In genomic region chr3:66546576-66546975, GRCm38 (mm10) we compare ENCODE assay signal across 31 mouse cellular contexts.
DNase-seq lines count a peak whose midpoint lies in the region; ATAC-seq and TF ChIP-seq lines count a peak whose summit lies in the region.
"Had no signal": no experiment of that assay in that cellular context is flagged by ENCODE, and none has a peak within 500 bp of the region (broad histone marks: within the 10 kb centered on the region; RNA-seq: fewer than 3 reads in every experiment).

No protein-coding gene starts in this region.

- no peak overlapping the region for H3K4me3 ChIP-seq in liver, embryonic 12.5 days
- H3K4me3 ChIP-seq in liver, postnatal 0 days (ENCODE audit: low read depth, low read length): no peak overlapping the region
- no peak overlapping the region for H3K4me3 ChIP-seq in forebrain, embryonic 13.5 days
- H3K4me3 ChIP-seq: hindbrain, embryonic 15.5 days; kidney, embryonic 15.5 days; layer of hippocampus, adult 2 months; lung, embryonic 15.5 days; megakaryocyte, embryonic 14.5 days; midbrain, embryonic 15.5 days; neural tube, embryonic 15.5 days had no signal

- TF ChIP-seq EP300 in liver, postnatal 0 days (IDR thresholded peaks at IDR 0.05; ENCODE audit: low read depth): peak; percentile 82

- ATAC-seq in liver, embryonic 12.5 days: peak; percentile 78
- ATAC-seq in liver, postnatal 0 days: peak; percentile 33
- no peak for ATAC-seq in forebrain, embryonic 13.5 days
- ATAC-seq: CD4-positive, CD25-positive, alpha-beta regulatory T cell, adult 4 months; forebrain, embryonic 14.5 days; inflammation-experienced regulatory T-cells, adult 6 months; midbrain, embryonic 15.5 days had no signal

- 0 out of 2 replicates have a peak, but pooled peaks cover 3% of the 10 kb centered on the region for H3K27me3 ChIP-seq in liver, embryonic 12.5 days (replicated peaks)
- no peaks in the 10 kb centered on the region for H3K27me3 ChIP-seq in liver, postnatal 0 days (ENCODE audit: insufficient read depth, low read length)
- no peaks in the 10 kb centered on the region for H3K27me3 ChIP-seq in forebrain, embryonic 13.5 days
- H3K27me3 ChIP-seq: hindbrain, embryonic 15.5 days; kidney, embryonic 15.5 days; lung, embryonic 15.5 days; megakaryocyte, embryonic 14.5 days; midbrain, embryonic 15.5 days; neural tube, embryonic 15.5 days had no signal

- H3K9me3 ChIP-seq in liver, embryonic 12.5 days (replicated peaks): no peaks in the 10 kb centered on the region
- no peaks in the 10 kb centered on the region for H3K9me3 ChIP-seq in liver, postnatal 0 days (ENCODE audit: low read length)
- H3K9me3 ChIP-seq in forebrain, embryonic 13.5 days (replicated peaks): no peaks in the 10 kb centered on the region; the same call in 1 of the 2 replicates
- H3K9me3 ChIP-seq: hindbrain, embryonic 15.5 days; kidney, embryonic 15.5 days; lung, embryonic 15.5 days; midbrain, embryonic 15.5 days; neural tube, embryonic 15.5 days had no signal

- WGBS in liver, embryonic 12.5 days (ENCODE audit: insufficient replicate concordance): 8% methylated on average over 4 of the region's 4 CpGs
- 27% methylated on average over 4 of the region's 4 CpGs for WGBS in liver, postnatal 0 days (ENCODE audit: insufficient replicate concordance)
- WGBS in forebrain, embryonic 13.5 days: 91% methylated on average over 4 of the region's 4 CpGs

- TF ChIP-seq CTCF in liver, postnatal 0 days (IDR thresholded peaks at IDR 0.05; ENCODE audit: low read depth): no peak

- H3K36me3 ChIP-seq in liver, embryonic 12.5 days: no peaks in the 10 kb centered on the region
- no peaks in the 10 kb centered on the region for H3K36me3 ChIP-seq in liver, postnatal 0 days (replicated peaks; ENCODE audit: insufficient read depth, low read length)
- H3K36me3 ChIP-seq in forebrain, embryonic 13.5 days (ENCODE audit: poor library complexity, severe bottlenecking): no peaks in the 10 kb centered on the region
- H3K36me3 ChIP-seq: hindbrain, embryonic 15.5 days; kidney, embryonic 15.5 days; lung, embryonic 15.5 days; midbrain, embryonic 15.5 days; neural tube, embryonic 15.5 days had no signal

- no peak overlapping the region for H3K4me2 ChIP-seq in liver, embryonic 12.5 days
- no peak overlapping the region for H3K4me2 ChIP-seq in liver, postnatal 0 days (ENCODE audit: low read depth, low read length)
- no peak overlapping the region for H3K4me2 ChIP-seq in forebrain, embryonic 13.5 days
- H3K4me2 ChIP-seq: heart, embryonic 11.5 days; hindbrain, embryonic 15.5 days; kidney, embryonic 15.5 days; lung, embryonic 15.5 days; midbrain, embryonic 15.5 days; neural tube, embryonic 15.5 days had no signal

- no peak overlapping the region for H3K27ac ChIP-seq in liver, embryonic 12.5 days
- no peak overlapping the region for H3K27ac ChIP-seq in liver, postnatal 0 days (ENCODE audit: low read depth)
- H3K27ac ChIP-seq in forebrain, embryonic 13.5 days: no peak overlapping the region
- H3K27ac ChIP-seq: hindbrain, embryonic 15.5 days; kidney, embryonic 15.5 days; layer of hippocampus, adult 2 months; lung, embryonic 15.5 days; midbrain, embryonic 15.5 days; neural tube, embryonic 15.5 days had no signal

- peaks cover 13% of the 10 kb centered on the region for H3K4me1 ChIP-seq in liver, embryonic 12.5 days
- H3K4me1 ChIP-seq in liver, postnatal 0 days (ENCODE audit: insufficient read depth): no peaks in the 10 kb centered on the region
- H3K4me1 ChIP-seq in forebrain, embryonic 13.5 days: no peaks in the 10 kb centered on the region
- H3K4me1 ChIP-seq: hindbrain, embryonic 15.5 days; kidney, embryonic 15.5 days; lung, embryonic 15.5 days; midbrain, embryonic 15.5 days; neural tube, embryonic 15.5 days had no signal

- H3K9ac ChIP-seq in liver, embryonic 12.5 days: no peak overlapping the region
- no peak overlapping the region for H3K9ac ChIP-seq in liver, postnatal 0 days (replicated peaks)
- no peak overlapping the region for H3K9ac ChIP-seq in forebrain, embryonic 13.5 days
- H3K9ac ChIP-seq: hindbrain, embryonic 15.5 days; kidney, embryonic 15.5 days; lung, embryonic 15.5 days; midbrain, embryonic 15.5 days; neural tube, embryonic 15.5 days had no signal

- DNase-seq in 416B (ENCODE audit: low read depth) (peak; percentile 10), MEL-GATA-1-ER (ENCODE audit: extremely low read depth, low read depth) (peak; percentile 81)
- DNase-seq in liver, postnatal 0 days: no peak
- DNase-seq in adrenal gland, adult 2 months: no peak
- DNase-seq in kidney, adult 9 months: no peak
- DNase-seq in layer of hippocampus, postnatal 36 days: no peak
- DNase-seq: adrenal gland, postnatal 14 days; cerebellum, adult 18-20 months; cerebellum, postnatal 25 days; gastrocnemius, postnatal 25 days; heart, adult 18-20 months; heart, postnatal 4 days; kidney, adult 11 months; kidney, postnatal 36 days; left cerebral cortex, postnatal 4 days; retina, postnatal 1 day; right cerebral cortex, postnatal 25 days; thymus, postnatal 14 days had no signal

Comparison
In these comparisons a context has a peak if more than half of its experiments do, and no peak if none do; other contexts are left out.
1. DNase-seq: peak in 416B (single experiment) and MEL-GATA-1-ER (single experiment); none in liver, postnatal 0 days (single experiment), adrenal gland, adult 2 months (single experiment), kidney, adult 9 months (single experiment) and layer of hippocampus, postnatal 36 days (0 of 2).